Mouse (Mus musculus) hindbrain, postnatal 0 days (tissue): ENCODE measurements around the gene Rbm19. TPM values are rescaled to one million over a fixed set of nuclear protein-coding genes. Genes with fewer than 3 reads are reported as not detected.

Source experiments
- ATAC-seq: fragments of 200-750 bp; cut with Nextera tagmentation; 2 replicates; pipeline ENCODE4 v1.8.0; 2017; ENCODE audit warnings: mild to moderate bottlenecking, moderate TSS enrichment, moderate library complexity
- DNase-seq: peaks from one replicate; pipeline ENCODE4 v3.0.0-alpha.2; 2015; ENCODE audit warnings: low spot score
- H3K27ac ChIP-seq: fragments of 300-500 bp; sonication (generic); 2 replicates; pipeline ENCODE4 v1.5.1; 2014; ENCODE audit warnings: mild to moderate bottlenecking
- H3K27me3 ChIP-seq: fragments of 300-500 bp; sonication (generic); 2 replicates; pipeline ENCODE4 v1.6.1; 2014; ENCODE audit warnings: low read length, mixed read lengths; ENCODE audit not compliant: insufficient read depth
- H3K36me3 ChIP-seq: fragments of 300-500 bp; sonication (generic); 2 replicates; pipeline ENCODE4 v1.6.1; 2014; ENCODE audit warnings: low read length, mixed read lengths; ENCODE audit not compliant: insufficient read depth
- H3K4me1 ChIP-seq: fragments of 300-500 bp; sonication (generic); 2 replicates; pipeline ENCODE4 v1.6.1; 2014; ENCODE audit warnings: antibody characterized with exemption, low read length, mixed read lengths; ENCODE audit not compliant: insufficient read depth
- H3K4me2 ChIP-seq: fragments of 300-500 bp; sonication (generic); 2 replicates; pipeline ENCODE4 v1.6.1; 2014; ENCODE audit warnings: low read depth, mild to moderate bottlenecking, low read length, moderate library complexity, mixed read lengths
- H3K4me3 ChIP-seq: fragments of 300-500 bp; sonication (generic); 2 replicates; pipeline ENCODE4 v1.5.1; 2014; ENCODE audit warnings: low read length
- H3K9ac ChIP-seq: fragments of 300-500 bp; sonication (generic); replicated peaks from 2 replicates; pipeline ENCODE4 v1.6.1; 2014; ENCODE audit warnings: mild to moderate bottlenecking, low read length, moderate library complexity, mixed read lengths
- H3K9me3 ChIP-seq: fragments of 300-500 bp; sonication (generic); 2 replicates; pipeline ENCODE4 v1.6.1; 2016; ENCODE audit warnings: low read length, mixed read lengths
- CTCF ChIP-seq: IDR thresholded peaks from 2 replicates; pipeline ENCODE4 v1.5.1; 2016; ENCODE audit warnings: antibody characterized with exemption, control low read depth, low read depth
- WGBS: fragments of 180-500 bp; shearing (Covaris S2); extraction: QIAGEN DNeasy Blood & Tissue Kit; methylation state at CpG from one replicate; pipeline ENCODE4 v1.1.7; 2014; 5-methylcytosine and 5-hydroxymethylcytosine counted together
- polyA plus RNA-seq: library from polyadenylated mRNA; unstranded; fragments of >200 nt; fragmentation: Nextera tagmentation; extraction: Ambion mirVana; gene quantifications from 2 replicates; pipeline ENCODE4 v1.2.1, GENCODE M21; 2015
- total RNA-seq: library from RNA; depleted of rRNA; stranded (reverse); fragments of >200 nt; gene quantifications from 2 replicates; pipeline ENCODE4 v1.2.3, GENCODE M21; 2014

The Rbm19 gene
- total and polyA plus RNA-seq, 2 experiments from 2014 or later, result 17.2 to 33.4 TPM

- no peak for ATAC-seq
- Histone ChIP-seq H3K9ac (no peak overlapping the region), H3K27ac (no peak overlapping the region), H3K4me3 (no peak overlapping the region), H3K4me1 (peaks cover 20% of the 10 kb centered on the region), H3K9me3 (no peaks in the 10 kb centered on the region), H3K27me3 (no peaks in the 10 kb centered on the region; the same call in 1 of the 2 replicates), H3K4me2 (peak overlapping the region; percentile 38; the same call in 1 of the 2 replicates), H3K36me3 (no peaks in the 10 kb centered on the region)
- TF ChIP-seq CTCF, result peak; percentile 63
- WGBS, result 13% methylated on average over 17 of the region's 17 CpGs
- DNase-seq, result no peak
These were observed 94.9 kb downstream of the Rbm19 start for GRCm38 (mm10) chr5:120211182-120211581.

- H3K36me3 ChIP-seq, result no peaks in the 10 kb centered on the region
- 67% methylated on average over 3 of the region's 3 CpGs for WGBS
- no peak overlapping the region for H3K27ac ChIP-seq
These were observed 98.2 kb downstream of the Rbm19 start for GRCm38 (mm10) chr5:120214511-120214910.

GRCm38 (mm10) chr5:120221216-120221615 lies 105.0 kb downstream of the Rbm19 start:
- Histone ChIP-seq H3K4me2 (no peak overlapping the region), H3K4me3 (no peak overlapping the region), H3K36me3 (no peaks in the 10 kb centered on the region), H3K9ac (no peak overlapping the region), H3K4me1 (no peaks in the 10 kb centered on the region), H3K27ac (no peak overlapping the region), H3K9me3 (no peaks in the 10 kb centered on the region), H3K27me3 (no peaks in the 10 kb centered on the region)
- DNase-seq, result no peak
- 26% methylated on average over 4 of the region's 4 CpGs for WGBS
- TF ChIP-seq CTCF, result no peak
- ATAC-seq, result no peak

More at GRCm38 (mm10) chr5:120214511-120214910, 98.2 kb downstream of the Rbm19 start:
- no peaks in the 10 kb centered on the region; the same call in 1 of the 2 replicates for H3K27me3 ChIP-seq
- H3K4me2 ChIP-seq, result no peak overlapping the region
- no peak overlapping the region for H3K4me3 ChIP-seq
- no peak for ATAC-seq
- H3K9me3 ChIP-seq, result no peaks in the 10 kb centered on the region
- H3K9ac ChIP-seq, result no peak overlapping the region
- H3K4me1 ChIP-seq, result 0 out of 2 replicates have a peak, but pooled peaks cover 10% of the 10 kb centered on the region
- no peak for DNase-seq
- TF ChIP-seq CTCF, result no peak

GRCm38 (mm10) chr5:120225383-120225782 lies 109.1 kb downstream of the Rbm19 start:
- no peak overlapping the region for H3K9ac ChIP-seq
- 27% methylated on average over 14 of the region's 14 CpGs for WGBS
- TF ChIP-seq CTCF, result no peak
- H3K27ac ChIP-seq, result no peak overlapping the region
- H3K4me1 ChIP-seq, result no peaks in the 10 kb centered on the region
- no peaks in the 10 kb centered on the region for H3K9me3 ChIP-seq
- no peaks in the 10 kb centered on the region for H3K27me3 ChIP-seq
- H3K4me2 ChIP-seq, result no peak overlapping the region
- ATAC-seq (no peak), DNase-seq (no peak)
- H3K36me3 ChIP-seq, result no peaks in the 10 kb centered on the region
- no peak overlapping the region for H3K4me3 ChIP-seq

GRCm38 (mm10) chr5:120228613-120229409 lies 112.5 kb downstream of the Rbm19 start:
- DNase-seq (no peak), ATAC-seq (no peak)
- TF ChIP-seq CTCF, result no peak
- Histone ChIP-seq H3K4me1 (peaks cover 12% of the 10 kb centered on the region; the same call in 1 of the 2 replicates), H3K27me3 (no peaks in the 10 kb centered on the region), H3K9me3 (no peaks in the 10 kb centered on the region), H3K4me2 (0 out of 2 replicates have a peak overlapping the region, but pooled peaks have one; percentile 16), H3K9ac (no peak overlapping the region; the same call in 1 of the 2 replicates), H3K36me3 (no peaks in the 10 kb centered on the region), H3K27ac (no peak overlapping the region), H3K4me3 (no peak overlapping the region)
- 35% methylated on average over 20 of the region's 20 CpGs for WGBS

- Histone ChIP-seq H3K9ac (peak overlapping the region; percentile 30; the same call in 1 of the 2 replicates), H3K27me3 (no peaks in the 10 kb centered on the region), H3K4me3 (no peak overlapping the region; the same call in 1 of the 2 replicates), H3K27ac (peak overlapping the region; percentile 76), H3K36me3 (no peaks in the 10 kb centered on the region), H3K4me1 (peaks cover 15% of the 10 kb centered on the region; the same call in 1 of the 2 replicates), H3K4me2 (peak overlapping the region; percentile 42), H3K9me3 (no peaks in the 10 kb centered on the region)
- TF ChIP-seq CTCF, result no peak
- DNase-seq (peak; percentile 93), ATAC-seq (peak; percentile 41)
- 4% methylated on average over 25 of the region's 25 CpGs for WGBS
These were observed 115.3 kb downstream of the Rbm19 start for GRCm38 (mm10) chr5:120231435-120232147.
